Mouse (Mus musculus): ENCODE measurements around the gene Dennd1a.
A peak's percentile ranks its signal among the peaks of the same experiment; 100 is the strongest.

Dennd1a gene

GRCm38 (mm10) chr2:38064266-38064665 lies 222.9 kb downstream of the Dennd1a start:
- ATAC-seq (ENCODE audit: insufficient number of reproducible peaks, low FRiP score, low TSS enrichment): no peak

DNA sequence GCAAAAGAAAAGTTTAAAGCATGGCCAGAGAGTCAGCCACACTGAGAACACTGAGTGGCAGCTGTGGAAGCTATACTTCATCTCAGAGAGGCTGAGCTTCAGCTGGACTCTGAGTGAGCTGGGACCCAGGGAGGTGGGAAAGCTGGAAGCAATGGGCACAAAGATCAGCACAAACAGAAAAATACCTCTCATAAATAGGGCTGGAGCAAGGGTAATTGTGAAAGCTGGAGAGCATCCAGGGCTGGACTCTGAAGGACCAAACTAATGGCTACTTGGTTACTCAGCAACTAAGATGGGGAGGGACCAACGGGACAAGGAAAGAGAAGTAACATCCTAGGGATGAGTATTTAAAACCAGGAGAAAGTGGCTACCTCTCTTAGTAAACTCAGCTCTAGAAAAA lies 225.0 kb downstream of the Dennd1a start:
- no peak for ATAC-seq (ENCODE audit: insufficient number of reproducible peaks, low FRiP score, low TSS enrichment)

DNA sequence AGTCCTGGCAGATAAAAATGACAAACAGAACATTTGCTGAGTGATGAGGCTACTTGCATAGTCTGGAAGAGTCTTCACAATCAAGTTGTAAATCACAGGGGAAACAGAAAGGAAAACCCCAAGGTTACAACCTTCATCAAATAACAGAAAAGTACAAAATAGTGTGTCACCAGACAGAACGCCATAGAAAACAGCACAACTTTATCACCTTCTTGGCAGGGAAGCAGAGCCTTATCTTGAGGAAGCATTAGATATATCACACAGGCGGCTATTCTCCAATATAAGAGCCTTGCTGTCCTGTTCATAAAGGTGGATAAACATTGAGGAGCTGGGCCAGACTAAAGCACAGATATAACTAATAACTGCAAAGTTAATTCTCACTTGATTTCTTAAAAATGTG lies 225.7 kb downstream of the Dennd1a start:
- ATAC-seq (ENCODE audit: insufficient number of reproducible peaks, low FRiP score, low TSS enrichment): no peak

DNA sequence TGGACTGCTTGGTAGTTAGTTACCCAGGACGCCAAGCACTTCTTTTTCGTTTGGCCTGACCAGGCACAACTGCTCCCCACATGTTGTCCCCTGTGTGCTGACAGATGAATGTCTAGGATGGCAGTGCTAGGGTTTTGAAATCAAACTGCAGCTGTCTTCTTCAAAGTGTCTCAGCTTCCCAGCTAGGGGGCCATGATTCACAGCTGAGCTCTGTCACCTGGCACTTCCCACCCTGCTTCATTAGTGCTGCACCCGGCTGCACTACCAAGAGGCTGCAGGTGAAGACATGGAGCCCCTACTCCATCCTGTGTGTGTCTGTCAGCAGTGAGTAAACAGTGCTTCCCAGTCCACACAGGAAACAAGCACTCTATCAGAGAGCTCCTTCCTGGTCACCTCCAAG lies 234.8 kb downstream of the Dennd1a start:
- ATAC-seq (ENCODE audit: insufficient number of reproducible peaks, low FRiP score, low TSS enrichment): no peak

GRCm38 (mm10) chr2:38051485-38052085 lies 235.6 kb downstream of the Dennd1a start:
- no peak for ATAC-seq (ENCODE audit: insufficient number of reproducible peaks, low FRiP score, low TSS enrichment)

DNA sequence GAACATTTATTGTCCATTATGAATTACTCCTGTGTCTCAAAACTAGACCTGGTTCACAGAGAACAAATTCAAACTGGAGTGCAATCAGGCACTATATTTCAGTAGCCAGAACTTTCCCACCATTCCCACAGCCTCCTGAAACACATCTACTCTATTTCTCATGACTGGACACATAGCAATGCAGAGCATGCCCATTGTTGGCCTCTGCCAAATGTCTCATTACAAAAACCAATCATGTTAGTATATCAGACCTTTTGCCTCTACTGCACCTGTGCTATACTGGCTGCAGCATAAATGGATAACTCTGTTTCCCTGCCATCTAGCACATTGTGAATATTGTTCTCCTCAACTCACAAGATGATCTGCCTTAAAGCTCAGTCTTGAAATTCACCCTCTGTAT lies 238.2 kb downstream of the Dennd1a start:
- no peak for ATAC-seq (ENCODE audit: insufficient number of reproducible peaks, low FRiP score, low TSS enrichment)

GRCm38 (mm10) chr2:38045286-38045685 lies 241.9 kb downstream of the Dennd1a start:
- no peak for ATAC-seq (ENCODE audit: insufficient number of reproducible peaks, low FRiP score, low TSS enrichment)

GRCm38 (mm10) chr2:38040845-38041244 lies 246.3 kb downstream of the Dennd1a start:
- ATAC-seq (ENCODE audit: insufficient number of reproducible peaks, low FRiP score, low TSS enrichment): 0 out of 2 replicates have a peak, but pooled peaks have one; percentile 56

- ATAC-seq (ENCODE audit: insufficient number of reproducible peaks, low FRiP score, low TSS enrichment): no peak
These were observed 247.6 kb downstream of the Dennd1a start for GRCm38 (mm10) chr2:38039621-38040020.

DNA sequence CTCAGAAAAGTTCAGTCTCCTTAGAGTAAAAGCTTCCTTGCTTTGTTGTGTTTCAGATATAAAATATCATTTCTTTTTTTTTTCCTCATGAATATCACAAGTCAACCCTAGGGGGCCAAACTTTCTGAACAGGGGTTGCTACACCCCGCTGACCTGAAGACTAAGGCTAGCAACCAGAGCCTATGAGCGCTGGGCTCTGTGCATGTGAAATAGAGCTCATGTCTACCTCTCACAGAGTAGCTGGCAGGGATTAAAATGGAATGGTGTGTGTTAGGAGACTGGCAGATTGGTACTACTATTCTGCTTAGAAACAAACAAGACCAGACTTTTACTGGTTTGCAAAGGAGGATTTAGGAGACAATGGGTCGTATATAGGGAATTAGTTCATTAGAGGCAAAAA lies 258.9 kb downstream of the Dennd1a start:
- no peak for ATAC-seq (ENCODE audit: insufficient number of reproducible peaks, low FRiP score, low TSS enrichment)

DNA sequence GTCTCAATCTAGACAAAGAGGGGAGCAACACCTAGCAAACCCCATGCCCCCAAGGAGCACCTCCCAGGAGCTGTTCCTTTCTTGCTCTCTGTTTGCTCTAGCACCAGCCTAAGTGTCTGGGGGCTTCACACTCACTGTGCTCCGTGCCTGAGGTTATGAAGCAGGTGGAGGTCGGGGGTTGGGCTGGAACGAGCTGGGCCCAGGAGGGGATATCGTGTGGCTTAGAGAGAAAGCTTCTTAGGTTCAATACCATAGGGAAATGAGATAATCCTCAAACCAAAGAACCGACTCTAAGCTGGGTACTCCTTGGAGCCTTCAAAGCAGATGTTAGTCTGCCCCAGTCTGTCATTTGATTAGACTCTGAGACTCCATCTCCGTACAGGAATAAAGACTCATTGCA lies 261.6 kb downstream of the Dennd1a start:
- ATAC-seq (ENCODE audit: insufficient number of reproducible peaks, low FRiP score, low TSS enrichment): no peak

DNA sequence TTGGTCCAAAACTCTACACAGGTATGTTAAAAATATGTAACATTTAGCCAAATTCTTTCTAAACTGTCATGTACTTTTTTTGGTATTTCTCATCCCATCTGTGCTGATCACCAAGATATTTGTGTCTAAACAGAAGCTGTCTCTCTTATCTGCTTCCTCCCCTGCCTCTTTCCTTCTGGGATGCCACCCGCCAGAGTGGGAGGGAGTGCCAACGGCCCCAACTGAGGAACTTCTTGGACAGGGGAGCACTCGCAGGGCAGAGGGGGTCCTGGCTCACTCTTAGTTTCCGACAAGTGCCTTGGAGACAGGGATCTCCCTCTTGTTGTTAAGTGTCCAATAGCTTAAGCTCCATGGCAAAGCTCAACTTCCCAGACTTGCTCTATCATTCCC lies 263.5 kb downstream of the Dennd1a start:
- ATAC-seq (ENCODE audit: insufficient number of reproducible peaks, low FRiP score, low TSS enrichment): peak; percentile 59

DNA sequence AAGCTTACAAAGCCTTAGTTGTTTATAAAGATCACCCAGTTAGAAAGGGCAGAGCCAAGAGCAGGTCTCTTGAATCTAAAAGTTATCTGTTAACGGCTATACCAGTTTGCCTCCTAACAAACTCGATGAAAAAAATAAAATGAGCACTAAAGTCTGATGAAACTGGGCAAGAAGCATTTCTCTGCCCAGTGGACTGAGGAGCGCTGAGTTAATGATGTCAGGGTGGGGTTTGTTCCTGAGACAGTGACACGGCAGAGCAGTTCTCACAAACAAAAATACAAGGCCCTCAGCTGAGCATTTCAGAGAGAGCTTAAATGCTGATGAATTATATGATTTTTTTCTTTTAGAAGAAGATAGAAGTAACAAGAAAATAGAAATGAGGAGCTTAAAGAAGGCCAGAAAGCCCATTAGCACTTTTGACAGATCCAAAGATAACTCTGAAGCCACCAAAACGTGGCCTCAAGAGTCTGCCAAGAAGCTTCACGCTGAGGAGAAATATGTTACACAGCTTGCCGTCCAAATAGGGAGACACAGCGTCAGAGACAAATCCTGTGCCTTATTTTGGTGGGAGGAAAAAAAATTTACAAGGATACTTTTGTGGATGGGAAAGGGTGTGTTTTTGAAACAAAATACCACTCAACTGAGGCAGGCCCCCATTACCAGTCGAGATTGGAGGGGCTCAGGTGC lies 264.0 kb downstream of the Dennd1a start:
- peak; percentile 61; the same call in 1 of the 2 replicates for ATAC-seq (ENCODE audit: insufficient number of reproducible peaks, low FRiP score, low TSS enrichment)

- ATAC-seq (ENCODE audit: insufficient number of reproducible peaks, low FRiP score, low TSS enrichment): no peak
These were observed 266.0 kb downstream of the Dennd1a start for GRCm38 (mm10) chr2:38021166-38021565.

- ATAC-seq (ENCODE audit: insufficient number of reproducible peaks, low FRiP score, low TSS enrichment): no peak
These were observed 272.5 kb downstream of the Dennd1a start for GRCm38 (mm10) chr2:38014702-38015101.

DNA sequence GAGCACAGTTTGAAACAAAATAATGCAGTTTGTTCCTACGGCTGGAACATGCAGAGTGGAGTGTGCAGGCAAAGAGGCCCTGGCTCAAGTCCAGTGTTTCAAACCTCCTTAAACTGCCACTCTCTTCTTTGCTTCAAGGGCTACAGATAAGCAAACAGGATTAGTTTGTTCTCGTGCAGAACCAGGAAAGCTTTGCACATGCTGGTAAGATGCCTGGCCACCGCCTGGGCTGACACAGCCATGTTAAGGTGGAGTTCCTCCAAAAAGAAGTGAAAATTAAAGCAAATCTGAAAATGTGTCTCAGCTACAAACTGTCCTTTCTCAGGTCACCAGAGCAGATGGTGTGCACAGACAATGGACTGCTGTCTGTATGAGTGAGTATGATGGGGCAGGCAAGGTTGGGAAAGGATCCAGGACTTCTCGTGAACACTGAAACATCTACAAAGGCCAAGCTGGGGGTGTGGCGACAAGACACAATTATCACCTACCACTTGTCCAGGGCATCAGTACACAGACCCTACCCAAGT lies 273.3 kb downstream of the Dennd1a start:
- ATAC-seq (ENCODE audit: insufficient number of reproducible peaks, low FRiP score, low TSS enrichment): peak; percentile 84

DNA sequence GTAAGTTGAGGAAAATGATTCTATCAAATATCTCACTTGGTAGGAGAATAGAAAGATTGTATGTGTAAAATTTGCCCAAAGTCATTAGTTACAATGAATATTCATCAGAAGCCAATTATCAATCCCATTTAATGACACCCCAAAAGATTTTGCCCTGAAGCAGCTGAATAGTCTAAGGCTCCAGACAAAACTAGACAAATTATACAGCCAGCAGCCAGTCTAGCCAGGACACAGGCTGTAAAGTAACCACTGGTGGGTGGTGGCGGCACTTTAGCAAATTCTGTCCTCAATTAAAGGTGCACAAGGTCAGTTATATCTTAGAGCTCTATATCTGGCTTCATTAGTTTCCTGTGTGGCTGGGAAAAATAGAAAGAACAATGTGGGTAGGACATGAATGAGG lies 280.0 kb downstream of the Dennd1a start:
- ATAC-seq (ENCODE audit: insufficient number of reproducible peaks, low FRiP score, low TSS enrichment): no peak

DNA sequence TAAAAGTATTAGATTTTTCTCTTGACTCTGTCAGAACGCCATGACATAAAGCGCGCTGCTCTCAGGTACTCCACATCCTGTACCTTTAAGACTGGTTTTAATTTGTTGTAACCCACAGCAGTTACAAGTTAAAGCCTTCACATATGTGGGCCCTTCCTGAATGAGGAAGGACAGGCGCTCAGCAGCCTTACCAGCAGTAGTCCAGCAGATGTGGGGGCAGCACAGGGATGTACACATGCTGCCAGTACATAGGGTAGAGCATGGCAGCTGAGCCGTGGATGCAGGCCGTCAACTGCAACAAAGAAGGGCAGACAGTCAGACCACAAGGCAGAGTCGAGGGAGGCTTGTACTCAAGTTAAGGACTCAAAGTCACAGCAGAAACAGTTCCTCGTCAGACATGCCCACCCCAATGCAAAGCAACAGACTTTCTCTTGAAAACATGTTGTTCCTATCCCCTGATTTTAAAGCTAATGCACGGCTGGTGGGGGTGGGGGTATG lies 284.0 kb downstream of the Dennd1a start:
- no peak for ATAC-seq (ENCODE audit: insufficient number of reproducible peaks, low FRiP score, low TSS enrichment)

GRCm38 (mm10) chr2:38001004-38001403 lies 286.2 kb downstream of the Dennd1a start:
- no peak for ATAC-seq (ENCODE audit: insufficient number of reproducible peaks, low FRiP score, low TSS enrichment)

DNA sequence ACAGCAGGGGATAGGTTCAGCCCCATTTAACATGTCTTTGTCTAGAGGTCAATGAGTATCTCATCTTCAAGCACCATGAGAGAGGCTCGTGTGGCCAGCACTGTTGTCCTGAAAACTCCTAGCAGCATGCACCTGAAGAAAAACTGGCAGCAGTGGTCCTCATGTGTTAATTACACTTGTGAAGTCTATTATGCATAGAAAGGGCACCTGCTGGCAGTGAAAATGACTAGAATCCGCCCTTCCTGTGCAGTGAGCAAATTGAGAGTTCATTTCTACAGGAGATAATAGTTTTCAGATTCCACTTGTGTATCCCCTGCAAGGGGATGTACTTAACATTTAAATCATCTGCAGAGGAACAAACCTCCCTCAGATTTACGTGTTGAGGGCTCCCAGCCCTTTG lies 289.2 kb downstream of the Dennd1a start:
- ATAC-seq (ENCODE audit: insufficient number of reproducible peaks, low FRiP score, low TSS enrichment): no peak

DNA sequence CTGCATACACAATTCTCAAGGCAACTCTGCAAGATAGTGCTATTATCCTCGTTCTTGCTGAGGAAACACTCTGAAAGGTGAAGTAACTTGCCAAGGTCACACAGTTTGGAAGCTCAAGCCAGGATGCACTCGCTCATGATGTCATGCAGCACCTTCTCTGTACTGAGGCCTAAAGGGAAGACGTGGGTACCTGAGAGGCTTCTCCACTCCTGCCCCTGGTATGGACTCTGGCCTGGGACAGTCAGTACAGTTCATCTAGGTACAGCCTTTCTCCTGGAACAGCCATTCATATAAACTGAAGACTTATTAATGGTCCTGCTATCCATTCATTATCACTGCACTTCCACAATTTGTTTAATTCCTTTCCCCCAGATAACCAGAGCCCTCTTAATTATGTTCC lies 298.1 kb downstream of the Dennd1a start:
- no peak for ATAC-seq (ENCODE audit: insufficient number of reproducible peaks, low FRiP score, low TSS enrichment)

DNA sequence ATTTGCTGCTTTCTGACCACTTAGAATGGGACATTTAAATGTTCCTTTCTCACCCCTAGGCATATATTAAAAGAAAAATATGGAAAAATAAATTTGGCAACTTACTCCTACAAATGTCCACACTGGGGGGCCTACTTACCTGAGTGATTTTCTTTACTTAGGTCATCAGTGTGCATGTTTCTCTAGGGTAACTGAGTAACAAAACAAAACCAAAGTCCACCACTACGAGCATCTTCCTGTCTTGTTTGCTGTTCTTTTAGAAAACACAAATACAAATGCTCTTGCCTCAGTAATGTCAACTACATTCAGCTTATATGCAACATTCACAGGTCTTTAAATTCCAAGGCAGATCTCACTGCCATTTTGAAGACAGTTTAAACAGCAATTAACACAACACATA lies 298.9 kb downstream of the Dennd1a start:
- no peak for ATAC-seq (ENCODE audit: insufficient number of reproducible peaks, low FRiP score, low TSS enrichment)

All from cerebellum, adult (tissue).